Mouse (Mus musculus): ENCODE measurements around the gene Phc2.

- no peak for TF ChIP-seq POLR2A (IDR thresholded peaks at IDR 0.05; ENCODE audit: borderline replicate concordance, extremely low read depth, low read depth, low read length)
- TF ChIP-seq CTCF (IDR thresholded peaks at IDR 0.05; ENCODE audit: insufficient read depth, low read length) = peak; percentile 58
Measured at GRCm38 (mm10) chr4:128613326-128613725, 41.2 kb upstream of the Phc2 start.
